In genomic region chr2:118245914-118246313, GRCm38 (mm10) we compare ENCODE assay signal across 8 mouse cellular contexts. TPM values are rescaled to one million over a fixed set of nuclear protein-coding genes. Genes with fewer than 3 reads are reported as not detected.
A peak's percentile ranks its signal among the peaks of the same experiment; 100 is the strongest.
DNase-seq lines count a peak whose midpoint lies in the region; ATAC-seq lines count a peak whose summit lies in the region.

No protein-coding gene starts in this region.

- no peak overlapping the region for H3K4me3 ChIP-seq in midbrain, embryonic 11.5 days (ENCODE audit: low read depth, low read length)

- 11% methylated on average over 10 of the region's 10 CpGs for WGBS in midbrain, embryonic 11.5 days

- no peaks in the 10 kb centered on the region for H3K27me3 ChIP-seq in midbrain, embryonic 11.5 days (ENCODE audit: control insufficient read depth, insufficient read depth, low read length)

- H3K9me3 ChIP-seq in midbrain, embryonic 11.5 days (ENCODE audit: control insufficient read depth, low read length): no peaks in the 10 kb centered on the region

- intact Hi-C loops in left cerebral cortex, postnatal 10 days (cut with DNase I): loop anchor here (2.0 kb wide), 1 partner anchor 791 kb away; no protein-coding TSS in a partner anchor

- no peaks in the 10 kb centered on the region for H3K4me1 ChIP-seq in midbrain, embryonic 11.5 days (ENCODE audit: control insufficient read depth, insufficient read depth, low read length)

- no peak overlapping the region for H3K27ac ChIP-seq in midbrain, embryonic 11.5 days (ENCODE audit: low read depth, low read length)

- peak; percentile 81 for DNase-seq in ZHBTc4 (ENCODE audit: low read depth, low spot score)
- DNase-seq in cerebellum, adult 9-10 months: peak; percentile 59
- peak; percentile 72 for DNase-seq in hindlimb bud, embryonic 11.5 days (ENCODE audit: extremely low spot score, low read depth, low spot score)
- peak; percentile 46 to 75 for DNase-seq in left cerebral cortex, postnatal 10 days (ENCODE audit: extremely low spot score in 1 of 2, low spot score in 2 of 2)
- DNase-seq in midbrain, embryonic 11.5 days (ENCODE audit: low spot score, missing footprints): peak; percentile 90
- DNase-seq in skeletal muscle tissue, adult 2 months (ENCODE audit: low read depth, low spot score): peak; percentile 34

- H3K4me2 ChIP-seq in midbrain, embryonic 11.5 days: no peak overlapping the region

- no peaks in the 10 kb centered on the region for H3K36me3 ChIP-seq in midbrain, embryonic 11.5 days (ENCODE audit: control insufficient read depth, insufficient read depth, low read length)

- ATAC-seq in frontal cortex, adult (ENCODE audit: low TSS enrichment): peak; percentile 93
- ATAC-seq in midbrain, embryonic 11.5 days (ENCODE audit: low FRiP score): peak; percentile 79; the same call in 1 of the 2 replicates
- ATAC-seq in inflammation-experienced regulatory T-cells, adult 6 months: no peak

- H3K9ac ChIP-seq in midbrain, embryonic 11.5 days (ENCODE audit: low read length): no peak overlapping the region

RNA-seq across cellular contexts. Expression of gene Fsip1, which starts 10.9 kb away (rescaled TPM):
- 1 to 10 TPM; 1.4 to 2.0 TPM for total RNA-seq in left cerebral cortex, postnatal 10 days (2021)
- 2.3 and 2.8 TPM in 2 replicates for polyA plus RNA-seq in midbrain, embryonic 11.5 days (2014; fragmentation: Nextera tagmentation; extraction: Ambion mirVana)
- polyA plus RNA-seq in inflammation-experienced regulatory T-cells, adult 6 months (2017; shearing (Covaris generic)): not detected

Comparison
In these comparisons a context has a peak if more than half of its experiments do, and no peak if none do; other contexts are left out.
1. DNase-seq: peak in every context shown above with its lines; median percentile 90 in midbrain, embryonic 11.5 days; 81 in ZHBTc4; 72 in hindlimb bud, embryonic 11.5 days; 60 in left cerebral cortex, postnatal 10 days; 59 in cerebellum, adult 9-10 months; 34 in skeletal muscle tissue, adult 2 months.